Mouse (Mus musculus) kidney, postnatal 14 days (tissue): ENCODE results near the gene Cdc27.
"Not testable (repeated sequence)": the region's sequence is repeated elsewhere in the genome, so short reads cannot be mapped to it uniquely, and the experiment has no call there.

Source experiments
- DNase-seq: peaks from one replicate; pipeline ENCODE4 v3.0.0; 2022; ENCODE audit warnings: mixed read lengths

Gene Cdc27

GRCm38 (mm10) chr11:104568326-104568725 is 17.9 kb upstream of the Cdc27 start:
- DNase-seq: no peak

- no peak for DNase-seq
These were observed 17.3 kb upstream of the Cdc27 start for GRCm38 (mm10) chr11:104567736-104568135.

- DNase-seq: no peak
These were observed 16.4 kb upstream of the Cdc27 start for GRCm38 (mm10) chr11:104566796-104567195.

DNA sequence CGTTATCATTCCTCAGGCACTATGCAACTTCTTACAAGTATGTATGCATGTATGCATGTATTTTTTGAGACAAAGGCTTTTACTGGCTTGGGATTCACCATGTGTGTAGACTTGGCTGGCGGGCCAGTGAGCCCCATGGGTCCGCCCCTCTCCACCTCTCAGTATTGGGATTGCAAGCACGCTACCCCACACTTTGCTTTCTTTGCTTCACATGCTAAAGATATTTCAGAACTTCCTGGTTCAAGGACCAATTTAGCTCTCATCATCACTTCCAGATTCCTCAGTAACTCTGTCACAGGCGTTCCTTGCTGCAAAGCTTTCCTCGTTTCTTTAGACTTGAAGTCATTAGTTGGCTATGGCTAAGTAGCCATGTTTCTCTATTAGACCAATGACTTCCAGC is 15.7 kb upstream of the Cdc27 start:
- no peak for DNase-seq

GRCm38 (mm10) chr11:104565172-104565571 is 14.8 kb upstream of the Cdc27 start:
- no peak for DNase-seq

- DNase-seq: no peak
These were observed 13.1 kb upstream of the Cdc27 start for GRCm38 (mm10) chr11:104563496-104563895.

DNA sequence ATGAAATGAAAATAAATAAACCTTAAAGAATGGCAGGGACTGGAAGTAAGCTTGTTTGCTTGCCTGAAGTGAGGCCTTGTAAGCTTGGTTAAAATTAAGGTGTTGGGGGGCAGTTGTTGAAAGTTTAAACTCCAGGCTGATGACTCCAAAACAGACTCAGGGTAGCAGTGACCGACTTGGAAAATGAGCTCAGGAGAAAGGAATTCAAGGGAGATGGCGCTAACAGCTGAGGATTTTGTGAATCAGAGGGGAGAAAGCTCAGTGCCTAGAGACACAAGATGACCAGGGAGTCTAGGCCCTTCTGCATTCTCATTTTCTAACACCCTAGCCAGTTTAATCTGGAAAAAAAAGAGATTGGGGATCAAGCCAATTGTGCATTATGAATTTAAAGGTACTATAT is 10.6 kb upstream of the Cdc27 start:
- DNase-seq: no peak

- no peak for DNase-seq
These were observed 8.4 kb upstream of the Cdc27 start for GRCm38 (mm10) chr11:104558651-104559403.

DNA sequence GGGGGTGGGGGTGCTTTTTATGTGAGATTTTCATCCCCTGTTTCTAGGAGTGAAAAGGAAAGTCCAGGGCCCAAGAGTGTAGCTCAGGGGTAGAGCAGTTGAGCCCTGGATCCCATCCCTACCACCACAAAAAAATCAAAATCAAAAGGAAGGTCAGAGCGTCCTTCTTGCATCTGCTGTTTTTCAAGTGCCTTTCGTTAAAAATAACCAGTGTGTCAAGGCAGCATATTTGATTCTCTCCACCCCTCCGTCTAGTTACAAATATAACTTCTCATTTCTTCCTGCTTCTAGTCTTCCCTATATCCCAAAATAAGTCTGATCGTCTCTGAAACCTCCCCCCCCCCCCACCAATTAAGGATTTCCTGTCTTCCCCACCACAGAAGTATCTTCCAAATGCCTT is 7.6 kb upstream of the Cdc27 start:
- DNase-seq: no peak

DNA sequence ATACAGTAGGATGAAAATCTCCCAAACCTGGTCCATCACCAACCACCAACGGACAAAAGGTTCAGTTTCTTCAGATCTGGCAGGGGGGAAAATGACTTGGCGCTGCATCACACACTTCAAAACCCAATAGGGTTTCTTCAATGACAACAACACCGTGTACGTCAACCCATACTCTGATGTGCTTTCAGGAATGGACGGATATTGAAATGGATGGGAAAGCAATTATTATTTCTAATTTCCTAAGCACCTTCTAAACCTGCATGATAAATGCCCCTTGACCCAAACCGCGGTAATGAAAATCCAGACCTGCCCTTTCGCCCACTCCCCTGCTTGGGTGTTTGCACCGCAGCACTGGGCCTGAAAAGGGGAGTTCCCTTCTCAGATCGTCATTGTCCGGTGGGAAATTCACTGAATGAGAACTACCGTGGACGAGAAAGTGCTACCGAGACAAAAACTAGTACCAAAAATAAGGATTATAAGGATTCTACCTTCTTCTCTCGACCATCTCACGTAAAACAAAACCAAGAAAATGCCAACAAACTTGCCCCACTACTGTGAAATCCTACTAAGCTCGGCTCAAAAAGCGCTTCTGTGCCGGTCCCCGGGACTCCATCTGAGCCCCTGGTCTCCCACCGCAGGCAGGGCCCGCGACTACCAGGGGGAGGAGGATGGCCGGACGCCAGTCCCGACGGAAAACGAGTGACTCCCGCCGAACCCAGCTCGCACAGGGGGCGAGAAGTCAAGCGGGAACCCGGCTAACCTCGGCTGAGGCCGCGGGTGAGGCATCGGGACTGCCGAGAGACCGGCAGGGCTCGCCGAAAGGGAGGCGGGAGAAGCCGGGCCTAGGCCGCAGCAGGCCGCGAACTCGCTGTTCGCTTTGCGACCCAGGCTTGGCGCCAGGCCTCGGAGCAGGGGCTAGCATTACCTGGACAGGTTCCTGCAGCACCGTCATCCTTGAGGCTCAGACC is 698 bp downstream of the Cdc27 start:
- peak; percentile 30 for DNase-seq

- DNase-seq: no peak
These were observed 2.9 kb downstream of the Cdc27 start for GRCm38 (mm10) chr11:104547502-104547901.

GRCm38 (mm10) chr11:104544507-104544906 is 5.9 kb downstream of the Cdc27 start:
- DNase-seq: no peak

- not testable (repeated sequence) for DNase-seq
These were observed 7.1 kb downstream of the Cdc27 start for GRCm38 (mm10) chr11:104543337-104543736.

- no peak for DNase-seq
These were observed 10.6 kb downstream of the Cdc27 start for GRCm38 (mm10) chr11:104539811-104540210.

- no peak for DNase-seq
These were observed 12.4 kb downstream of the Cdc27 start for GRCm38 (mm10) chr11:104537945-104538555.

GRCm38 (mm10) chr11:104536843-104537242 is 13.6 kb downstream of the Cdc27 start:
- DNase-seq: no peak

DNA sequence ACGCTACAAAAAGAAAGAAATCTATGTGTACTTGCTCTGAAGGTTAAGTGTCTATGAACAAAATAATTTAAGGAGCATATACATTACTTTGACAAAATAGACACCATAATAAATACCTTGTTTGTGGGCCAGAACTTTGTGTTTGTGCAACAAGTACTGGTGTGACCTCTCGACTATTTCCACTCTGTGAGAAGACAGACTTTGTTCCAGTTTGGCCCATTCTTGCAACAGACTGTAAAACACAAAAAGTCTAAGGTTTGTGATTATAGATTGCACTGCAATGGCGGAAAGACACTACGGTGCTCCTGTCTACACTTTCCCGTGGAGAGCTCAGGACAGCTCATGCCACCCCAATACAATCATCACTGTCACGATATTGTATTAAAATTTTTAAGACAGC is 24.5 kb downstream of the Cdc27 start:
- DNase-seq: no peak

DNA sequence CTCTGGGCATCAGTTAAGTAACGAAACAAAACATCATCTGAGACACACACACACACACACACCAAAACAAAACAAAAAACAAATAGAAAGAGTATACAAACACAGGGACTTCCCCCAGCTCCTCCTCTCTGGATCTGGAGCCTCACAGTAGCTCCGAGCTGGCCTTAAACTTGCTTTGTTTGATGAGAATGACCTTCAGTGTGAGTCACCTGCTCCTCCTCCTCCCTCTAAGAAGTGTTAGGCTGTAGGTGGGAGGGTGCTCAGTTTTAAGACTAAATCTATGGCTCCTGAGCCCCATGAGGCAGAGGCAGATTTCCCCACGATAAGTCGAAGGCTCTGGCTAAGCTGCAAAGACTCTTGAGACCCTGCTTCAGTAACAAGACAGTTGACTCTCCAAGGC is 38.0 kb downstream of the Cdc27 start:
- DNase-seq: no peak

GRCm38 (mm10) chr11:104510606-104511005 is 39.8 kb downstream of the Cdc27 start:
- peak; percentile 9 for DNase-seq

GRCm38 (mm10) chr11:104508455-104508854 is 42.0 kb downstream of the Cdc27 start:
- no peak for DNase-seq

DNA sequence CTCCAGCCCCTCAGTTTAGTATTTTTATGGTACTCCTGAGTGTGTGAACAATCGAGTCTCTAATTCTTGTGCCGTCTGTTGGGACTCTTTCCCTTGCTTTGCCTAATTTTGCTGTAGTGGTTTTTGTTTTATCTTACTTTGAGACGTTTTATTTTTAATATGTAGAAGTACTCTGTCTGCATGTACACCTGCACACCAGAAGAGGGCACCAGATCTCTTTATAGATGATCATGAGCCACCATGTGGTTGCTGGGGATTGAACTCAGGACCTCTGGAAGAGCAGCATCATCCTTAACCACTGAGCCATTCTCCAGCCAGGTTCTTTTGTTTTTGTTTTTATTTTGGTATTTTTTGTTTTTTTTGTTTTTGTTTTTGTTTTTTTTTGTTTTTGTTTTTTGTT is 62.1 kb downstream of the Cdc27 start:
- no peak for DNase-seq

GRCm38 (mm10) chr11:104481971-104482370 is 68.4 kb downstream of the Cdc27 start:
- DNase-seq: no peak

GRCm38 (mm10) chr11:104479505-104479904 is 70.9 kb downstream of the Cdc27 start:
- DNase-seq: no peak
